Mouse (Mus musculus): ENCODE measurements around the gene Hist1h3a.

DNA sequence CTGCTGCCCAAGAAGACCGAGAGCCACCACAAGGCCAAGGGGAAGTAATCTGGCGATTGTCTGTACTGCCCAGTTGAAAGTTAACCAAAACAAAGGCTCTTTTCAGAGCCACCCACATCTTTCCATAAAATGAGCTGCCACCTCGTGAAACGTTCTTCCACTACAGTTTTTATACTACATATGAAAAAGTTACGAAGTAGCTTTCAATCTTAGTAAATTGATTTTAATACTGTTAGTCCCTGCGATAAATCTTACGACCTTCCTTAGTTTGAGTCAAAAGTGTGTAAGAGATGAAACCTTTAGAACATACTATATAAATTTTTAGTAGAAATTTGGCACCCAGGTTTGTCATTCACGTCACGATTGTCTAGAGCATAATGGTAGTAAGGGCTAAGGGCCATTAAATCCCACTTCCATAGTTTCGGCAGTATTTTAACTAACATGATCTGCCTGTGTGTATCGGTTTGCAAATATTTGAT, 10.7 kb downstream of the Hist1h3a start:
- TF ChIP-seq POLR2A (IDR thresholded peaks at IDR 0.05; ENCODE audit: borderline replicate concordance, extremely low read depth, insufficient read depth, insufficient read length, poor library complexity, severe bottlenecking) (no peak), CTCF (IDR thresholded peaks at IDR 0.05; ENCODE audit: borderline replicate concordance, extremely low read depth, insufficient read depth, insufficient read length) (no peak)

Measured in brain, embryonic 14.5 days (tissue).